Mouse (Mus musculus): ENCODE measurements around the gene Wdr24. TPM values are rescaled to one million over a fixed set of nuclear protein-coding genes. Genes with fewer than 3 reads are reported as not detected.

Gene Wdr24
- total RNA-seq (2018; cell fraction: chromatin; rRNA removed) = 10 to 100 TPM; 16.9 to 70.7 (median 36.9) TPM
- total RNA-seq (2018; cell fraction: cytosol; rRNA removed) = 10 to 100 TPM in 19 of 26 experiments, 1 to 10 TPM in 7; 6.7 to 16.5 (median 12.5) TPM
- total RNA-seq (2018; cell fraction: nucleus; rRNA removed) = 10 to 100 TPM; 14.9 to 41.3 (median 25.4) TPM
- polyA plus RNA-seq (2018) = 8.8 to 13.8 TPM (median 9.0 TPM) in 3 replicates

- peaks cover 20% of the 10 kb centered on the region; the same call in 1 of the 2 replicates for H3K36me3 ChIP-seq (ENCODE audit: inconsistent target)
- H3K27ac ChIP-seq = peak within 1 kb of the TSS; percentile 55
- under 1% methylated on average over 18 of the region's 18 CpGs for WGBS (ENCODE audit: missing documents)
These were observed at the start of gene Wdr24 for GRCm38 (mm10) chr17:25823452-25823851. Gene Wdr24, plus strand, starts transcription at chr17:25823627.

GRCm38 (mm10) chr17:25775318-25776062, 47.9 kb upstream of the Wdr24 start:
- Histone ChIP-seq H3K36me3 (ENCODE audit: inconsistent target) (peaks cover 38% of the 10 kb centered on the region), H3K27ac (no peak overlapping the region), H3K4me3 (ENCODE audit: inconsistent target) (no peak overlapping the region), H3K79me2 (ENCODE audit: inconsistent target) (peaks cover 19% of the 10 kb centered on the region)
- 80% methylated on average over 10 of the region's 10 CpGs for whole genome bisulfite sequencing (ENCODE audit: missing documents)

More at GRCm38 (mm10) chr17:25823452-25823851, at the start of gene Wdr24:
- H3K4me3 ChIP-seq (ENCODE audit: inconsistent target) = peak within 1 kb of the TSS; percentile 93
- H3K79me2 ChIP-seq (ENCODE audit: inconsistent target) = peaks cover 24% of the 10 kb centered on the region; the same call in 1 of the 2 replicates

- 88% methylated on average over 5 of the region's 5 CpGs for WGBS (ENCODE audit: missing documents)
- Histone ChIP-seq H3K79me2 (ENCODE audit: inconsistent target) (peaks cover 19% of the 10 kb centered on the region), H3K27ac (no peak overlapping the region), H3K36me3 (ENCODE audit: inconsistent target) (peaks cover 62% of the 10 kb centered on the region), H3K4me3 (ENCODE audit: inconsistent target) (no peak overlapping the region)
These were observed 45.5 kb upstream of the Wdr24 start for GRCm38 (mm10) chr17:25777948-25778347.

GRCm38 (mm10) chr17:25781339-25781738, 42.1 kb upstream of the Wdr24 start:
- Histone ChIP-seq H3K4me3 (ENCODE audit: inconsistent target) (no peak overlapping the region), H3K36me3 (ENCODE audit: inconsistent target) (peaks cover 62% of the 10 kb centered on the region), H3K27ac (no peak overlapping the region), H3K79me2 (ENCODE audit: inconsistent target) (peaks cover 9% of the 10 kb centered on the region; the same call in 1 of the 2 replicates)
- WGBS (ENCODE audit: missing documents) = 93% methylated on average over 6 of the region's 6 CpGs

GRCm38 (mm10) chr17:25783086-25783485, 40.3 kb upstream of the Wdr24 start:
- Histone ChIP-seq H3K27ac (no peak overlapping the region), H3K36me3 (ENCODE audit: inconsistent target) (peaks cover 48% of the 10 kb centered on the region), H3K79me2 (ENCODE audit: inconsistent target) (peaks cover 9% of the 10 kb centered on the region; the same call in 1 of the 2 replicates), H3K4me3 (ENCODE audit: inconsistent target) (no peak overlapping the region)
- 92% methylated on average over 7 of the region's 7 CpGs for WGBS (ENCODE audit: missing documents)

- no peak overlapping the region for H3K27ac ChIP-seq
- 70% methylated on average over 15 of the region's 15 CpGs for WGBS (ENCODE audit: missing documents)
- H3K36me3 ChIP-seq (ENCODE audit: inconsistent target) = peaks cover 43% of the 10 kb centered on the region
- no peak overlapping the region for H3K4me3 ChIP-seq (ENCODE audit: inconsistent target)
- H3K79me2 ChIP-seq (ENCODE audit: inconsistent target) = peaks cover 9% of the 10 kb centered on the region; the same call in 1 of the 2 replicates
These were observed 39.4 kb upstream of the Wdr24 start for GRCm38 (mm10) chr17:25783861-25784574.

- WGBS (ENCODE audit: missing documents) = 0% methylated on average over 23 of the region's 23 CpGs
- H3K36me3 ChIP-seq (ENCODE audit: inconsistent target) = peaks cover 39% of the 10 kb centered on the region
- peak within 1 kb of the TSS; percentile 48 for H3K27ac ChIP-seq
- peak within 1 kb of the TSS; percentile 68 for H3K4me3 ChIP-seq (ENCODE audit: inconsistent target)
- H3K79me2 ChIP-seq (ENCODE audit: inconsistent target) = peaks cover 9% of the 10 kb centered on the region; the same call in 1 of the 2 replicates
These were observed 38.1 kb upstream of the Wdr24 start, which contains the start of gene Haghl for GRCm38 (mm10) chr17:25785281-25785745. Gene Haghl, minus strand, starts transcription at chr17:25785673.

GRCm38 (mm10) chr17:25786280-25786679, 37.1 kb upstream of the Wdr24 start, which contains the start of gene Ccdc78:
Gene Ccdc78, plus strand, starts transcription at chr17:25786580.
- H3K27ac ChIP-seq = peak within 1 kb of the TSS; percentile 48
- WGBS (ENCODE audit: missing documents) = 87% methylated on average over 3 of the region's 3 CpGs
- H3K4me3 ChIP-seq (ENCODE audit: inconsistent target) = peak within 1 kb of the TSS; percentile 68
- H3K36me3 ChIP-seq (ENCODE audit: inconsistent target) = peaks cover 29% of the 10 kb centered on the region
- H3K79me2 ChIP-seq (ENCODE audit: inconsistent target) = peaks cover 17% of the 10 kb centered on the region; the same call in 1 of the 2 replicates

- Histone ChIP-seq H3K36me3 (ENCODE audit: inconsistent target) (peaks cover 23% of the 10 kb centered on the region), H3K79me2 (ENCODE audit: inconsistent target) (peaks cover 23% of the 10 kb centered on the region; the same call in 1 of the 2 replicates), H3K4me3 (ENCODE audit: inconsistent target) (no peak overlapping the region), H3K27ac (no peak overlapping the region)
- WGBS (ENCODE audit: missing documents) = 98% methylated on average over 9 of the region's 9 CpGs
These were observed 36.5 kb upstream of the Wdr24 start for GRCm38 (mm10) chr17:25786781-25787504.

GRCm38 (mm10) chr17:25791320-25791842, 32.0 kb upstream of the Wdr24 start:
- Histone ChIP-seq H3K4me3 (ENCODE audit: inconsistent target) (peak overlapping the region; percentile 91), H3K27ac (peak overlapping the region; percentile 78), H3K36me3 (ENCODE audit: inconsistent target) (peaks cover 14% of the 10 kb centered on the region; the same call in 1 of the 2 replicates), H3K79me2 (ENCODE audit: inconsistent target) (peaks cover 15% of the 10 kb centered on the region; the same call in 1 of the 2 replicates)
- 28% methylated on average over 19 of the region's 19 CpGs for WGBS (ENCODE audit: missing documents)

GRCm38 (mm10) chr17:25791843-25792527, 31.4 kb upstream of the Wdr24 start:
- Histone ChIP-seq H3K27ac (peak overlapping the region; percentile 78), H3K79me2 (ENCODE audit: inconsistent target) (peaks cover 15% of the 10 kb centered on the region; the same call in 1 of the 2 replicates), H3K36me3 (ENCODE audit: inconsistent target) (peaks cover 14% of the 10 kb centered on the region; the same call in 1 of the 2 replicates), H3K4me3 (ENCODE audit: inconsistent target) (peak overlapping the region; percentile 91)
- WGBS (ENCODE audit: missing documents) = 1% methylated on average over 42 of the region's 45 CpGs

- Histone ChIP-seq H3K27ac (peak within 1 kb of the TSS; percentile 78), H3K79me2 (ENCODE audit: inconsistent target) (peaks cover 15% of the 10 kb centered on the region; the same call in 1 of the 2 replicates), H3K36me3 (ENCODE audit: inconsistent target) (peaks cover 14% of the 10 kb centered on the region; the same call in 1 of the 2 replicates), H3K4me3 (ENCODE audit: inconsistent target) (peak within 1 kb of the TSS; percentile 91)
- 0% methylated on average over 14 of the region's 14 CpGs for WGBS (ENCODE audit: missing documents)
These were observed 30.8 kb upstream of the Wdr24 start, which contains the start of gene Fam173a for GRCm38 (mm10) chr17:25792615-25793014. Gene Fam173a, minus strand, starts transcription at chr17:25792901.

- 96% methylated on average over 13 of the region's 13 CpGs for WGBS (ENCODE audit: missing documents)
- Histone ChIP-seq H3K27ac (no peak overlapping the region), H3K79me2 (ENCODE audit: inconsistent target) (peaks cover 15% of the 10 kb centered on the region; the same call in 1 of the 2 replicates), H3K36me3 (ENCODE audit: inconsistent target) (peaks cover 7% of the 10 kb centered on the region; the same call in 1 of the 2 replicates), H3K4me3 (ENCODE audit: inconsistent target) (no peak overlapping the region)
These were observed 29.2 kb upstream of the Wdr24 start for GRCm38 (mm10) chr17:25794197-25794596.
